Mouse (Mus musculus): Measurements from ENCODE around the gene Crtac1. TPM values are rescaled to one million over a fixed set of nuclear protein-coding genes. Genes with fewer than 3 reads are reported as not detected.
A peak's percentile ranks its signal among the peaks of the same experiment; 100 is the strongest.

Crtac1 gene
- polyA plus RNA-seq, 1 experiment from 2014 or later, result 0.69 TPM

- no peaks in the 10 kb centered on the region; the same call in 1 of the 2 replicates for H3K4me1 ChIP-seq (replicated peaks)
- 2% methylated on average over 13 of the region's 13 CpGs for WGBS
- H3K27me3 ChIP-seq, result peaks cover 71% of the 10 kb centered on the region
- no peak overlapping the region for H3K27ac ChIP-seq
- H3K4me3 ChIP-seq, result 0 out of 2 replicates have a peak overlapping the region, but pooled peaks have one; percentile 3
- no peaks in the 10 kb centered on the region for H3K36me3 ChIP-seq
- no peak overlapping the region for H3K9ac ChIP-seq
- peak overlapping the region; percentile 48 for H3K4me2 ChIP-seq
- H3K9me3 ChIP-seq (replicated peaks), result no peaks in the 10 kb centered on the region
- no peak for ATAC-seq (replicated peaks; ENCODE audit: insufficient number of reproducible peaks, insufficient read depth, low FRiP score, low read depth)
Observed at GRCm38 (mm10) chr19:42380981-42381373, 50.6 kb downstream of the Crtac1 start.

- WGBS, result 2% methylated on average over 26 of the region's 26 CpGs
- 0 out of 2 replicates have a peak overlapping the region, but pooled peaks have one; percentile 3 for H3K4me3 ChIP-seq
Observed at GRCm38 (mm10) chr19:42380321-42380980, 51.1 kb downstream of the Crtac1 start.

GRCm38 (mm10) chr19:42379798-42380197 lies 51.8 kb downstream of the Crtac1 start:
- Histone ChIP-seq H3K4me3 (no peak overlapping the region), H3K27ac (no peak overlapping the region), H3K27me3 (peaks cover 62% of the 10 kb centered on the region), H3K9ac (no peak overlapping the region), H3K36me3 (no peaks in the 10 kb centered on the region), H3K9me3 (replicated peaks) (no peaks in the 10 kb centered on the region), H3K4me1 (replicated peaks) (no peaks in the 10 kb centered on the region; the same call in 1 of the 2 replicates), H3K4me2 (no peak overlapping the region)
- 40% methylated on average over 8 of the region's 8 CpGs for WGBS
- ATAC-seq (replicated peaks; ENCODE audit: insufficient number of reproducible peaks, insufficient read depth, low FRiP score, low read depth), result no peak

More at GRCm38 (mm10) chr19:42380321-42380980, 51.1 kb downstream of the Crtac1 start:
- Histone ChIP-seq H3K27me3 (peaks cover 66% of the 10 kb centered on the region), H3K4me2 (peak overlapping the region; percentile 48), H3K4me1 (replicated peaks) (no peaks in the 10 kb centered on the region; the same call in 1 of the 2 replicates), H3K27ac (no peak overlapping the region), H3K36me3 (no peaks in the 10 kb centered on the region), H3K9me3 (replicated peaks) (no peaks in the 10 kb centered on the region), H3K9ac (no peak overlapping the region)
- ATAC-seq (replicated peaks; ENCODE audit: insufficient number of reproducible peaks, insufficient read depth, low FRiP score, low read depth), result no peak

- Histone ChIP-seq H3K4me2 (no peak overlapping the region), H3K4me3 (no peak overlapping the region), H3K36me3 (no peaks in the 10 kb centered on the region), H3K27me3 (peaks cover 37% of the 10 kb centered on the region), H3K4me1 (replicated peaks) (no peaks in the 10 kb centered on the region; the same call in 1 of the 2 replicates), H3K9me3 (replicated peaks) (no peaks in the 10 kb centered on the region), H3K9ac (no peak overlapping the region), H3K27ac (no peak overlapping the region)
- WGBS, result 61% methylated on average over 3 of the region's 3 CpGs
- no peak for ATAC-seq (replicated peaks; ENCODE audit: insufficient number of reproducible peaks, insufficient read depth, low FRiP score, low read depth)
Observed at GRCm38 (mm10) chr19:42377206-42377605, 54.4 kb downstream of the Crtac1 start.

- Histone ChIP-seq H3K27ac (no peak overlapping the region), H3K4me3 (no peak overlapping the region), H3K27me3 (no peaks in the 10 kb centered on the region), H3K4me1 (replicated peaks) (no peaks in the 10 kb centered on the region), H3K9ac (no peak overlapping the region), H3K9me3 (replicated peaks) (no peaks in the 10 kb centered on the region), H3K4me2 (no peak overlapping the region), H3K36me3 (no peaks in the 10 kb centered on the region)
- no peak for ATAC-seq (replicated peaks; ENCODE audit: insufficient number of reproducible peaks, insufficient read depth, low FRiP score, low read depth)
- WGBS, result 71% methylated on average over 4 of the region's 4 CpGs
Observed at GRCm38 (mm10) chr19:42363551-42363950, 68.0 kb downstream of the Crtac1 start.

- Histone ChIP-seq H3K9me3 (replicated peaks) (no peaks in the 10 kb centered on the region), H3K4me2 (no peak overlapping the region), H3K36me3 (no peaks in the 10 kb centered on the region), H3K4me1 (replicated peaks) (no peaks in the 10 kb centered on the region), H3K4me3 (no peak overlapping the region), H3K9ac (no peak overlapping the region), H3K27ac (no peak overlapping the region), H3K27me3 (0 out of 2 replicates have a peak, but pooled peaks cover 3% of the 10 kb centered on the region)
- 58% methylated on average over 7 of the region's 7 CpGs for WGBS
- ATAC-seq (replicated peaks; ENCODE audit: insufficient number of reproducible peaks, insufficient read depth, low FRiP score, low read depth), result no peak
Observed at GRCm38 (mm10) chr19:42358406-42358805, 73.2 kb downstream of the Crtac1 start.

- no peak overlapping the region for H3K4me2 ChIP-seq
- H3K36me3 ChIP-seq, result no peaks in the 10 kb centered on the region
- H3K4me1 ChIP-seq (replicated peaks), result no peaks in the 10 kb centered on the region
- no peaks in the 10 kb centered on the region for H3K9me3 ChIP-seq (replicated peaks)
- 70% methylated on average over 5 of the region's 5 CpGs for WGBS
- H3K27me3 ChIP-seq, result 0 out of 2 replicates have a peak, but pooled peaks cover 3% of the 10 kb centered on the region
- H3K4me3 ChIP-seq, result no peak overlapping the region
- H3K9ac ChIP-seq, result no peak overlapping the region
- no peak for ATAC-seq (replicated peaks; ENCODE audit: insufficient number of reproducible peaks, insufficient read depth, low FRiP score, low read depth)
- no peak overlapping the region for H3K27ac ChIP-seq
Observed at GRCm38 (mm10) chr19:42356854-42357253, 74.7 kb downstream of the Crtac1 start.

- Histone ChIP-seq H3K9me3 (replicated peaks) (no peaks in the 10 kb centered on the region), H3K4me1 (replicated peaks) (no peaks in the 10 kb centered on the region), H3K27me3 (0 out of 2 replicates have a peak, but pooled peaks cover 3% of the 10 kb centered on the region), H3K9ac (no peak overlapping the region), H3K27ac (no peak overlapping the region), H3K4me3 (no peak overlapping the region), H3K4me2 (no peak overlapping the region), H3K36me3 (no peaks in the 10 kb centered on the region)
- no peak for ATAC-seq (replicated peaks; ENCODE audit: insufficient number of reproducible peaks, insufficient read depth, low FRiP score, low read depth)
- WGBS, result 89% methylated on average over 16 of the region's 16 CpGs
Observed at GRCm38 (mm10) chr19:42355476-42355875, 76.1 kb downstream of the Crtac1 start.

- Histone ChIP-seq H3K27me3 (no peaks in the 10 kb centered on the region), H3K9ac (no peak overlapping the region), H3K36me3 (no peaks in the 10 kb centered on the region), H3K4me2 (no peak overlapping the region), H3K4me3 (no peak overlapping the region), H3K27ac (no peak overlapping the region), H3K9me3 (replicated peaks) (no peaks in the 10 kb centered on the region), H3K4me1 (replicated peaks) (no peaks in the 10 kb centered on the region)
- ATAC-seq (replicated peaks; ENCODE audit: insufficient number of reproducible peaks, insufficient read depth, low FRiP score, low read depth), result no peak
- 48% methylated on average over 6 of the region's 6 CpGs for WGBS
Observed at GRCm38 (mm10) chr19:42341183-42341582, 90.4 kb downstream of the Crtac1 start.

GRCm38 (mm10) chr19:42332081-42332736 lies 99.4 kb downstream of the Crtac1 start:
- H3K4me2 ChIP-seq, result no peak overlapping the region
- H3K4me1 ChIP-seq (replicated peaks), result no peaks in the 10 kb centered on the region
- H3K9me3 ChIP-seq (replicated peaks), result no peaks in the 10 kb centered on the region
- ATAC-seq (replicated peaks; ENCODE audit: insufficient number of reproducible peaks, insufficient read depth, low FRiP score, low read depth), result no peak
- WGBS, result 52% methylated on average over 9 of the region's 9 CpGs
- no peaks in the 10 kb centered on the region for H3K36me3 ChIP-seq
- H3K4me3 ChIP-seq, result no peak overlapping the region
- H3K27ac ChIP-seq, result no peak overlapping the region
- no peak overlapping the region for H3K9ac ChIP-seq
- H3K27me3 ChIP-seq, result peaks cover 6% of the 10 kb centered on the region; the same call in 1 of the 2 replicates

GRCm38 (mm10) chr19:42331446-42331845 lies 100.1 kb downstream of the Crtac1 start:
- WGBS, result 75% methylated on average over 7 of the region's 7 CpGs
- no peaks in the 10 kb centered on the region for H3K4me1 ChIP-seq (replicated peaks)
- H3K4me3 ChIP-seq, result no peak overlapping the region
- H3K27ac ChIP-seq, result no peak overlapping the region
- ATAC-seq (replicated peaks; ENCODE audit: insufficient number of reproducible peaks, insufficient read depth, low FRiP score, low read depth), result no peak
- no peak overlapping the region for H3K9ac ChIP-seq
- H3K4me2 ChIP-seq, result no peak overlapping the region
- H3K36me3 ChIP-seq, result no peaks in the 10 kb centered on the region
- peaks cover 7% of the 10 kb centered on the region for H3K27me3 ChIP-seq
- no peaks in the 10 kb centered on the region for H3K9me3 ChIP-seq (replicated peaks)

All from heart, embryonic 15.5 days (tissue).